Mouse (Mus musculus) stomach, postnatal 0 days (tissue): ENCODE results near the gene Rps6ka5. TPM values are rescaled to one million over a fixed set of nuclear protein-coding genes. Genes with fewer than 3 reads are reported as not detected.
A peak's percentile ranks its signal among the peaks of the same experiment; 100 is the strongest.

Experiments used
- ATAC-seq: fragments of 200-750 bp; cut with Nextera tagmentation; 2 replicates; pipeline ENCODE4 v1.8.0; 2017; ENCODE audit not compliant: low FRiP score, low TSS enrichment
- DNase-seq: peaks from one replicate; pipeline ENCODE4 v3.0.0-alpha.2; 2016; ENCODE audit warnings: low spot score
- H3K27ac ChIP-seq: fragments of 300-500 bp; sonication (generic); replicated peaks from 2 replicates; pipeline ENCODE4 v1.5.1; 2014; ENCODE audit warnings: mild to moderate bottlenecking, control low read depth
- H3K27me3 ChIP-seq: fragments of 300-500 bp; sonication (generic); 2 replicates; pipeline ENCODE4 v1.6.1; 2014; ENCODE audit warnings: low read length; ENCODE audit not compliant: control insufficient read depth, insufficient read depth
- H3K36me3 ChIP-seq: fragments of 300-500 bp; sonication (generic); 2 replicates; pipeline ENCODE4 v1.6.1; 2014; ENCODE audit warnings: low read length, mixed read lengths; ENCODE audit not compliant: control insufficient read depth, insufficient read depth
- H3K4me1 ChIP-seq: fragments of 300-500 bp; sonication (generic); replicated peaks from 2 replicates; pipeline ENCODE4 v1.6.1; 2014; ENCODE audit warnings: antibody characterized with exemption; ENCODE audit not compliant: control insufficient read depth, insufficient read depth
- H3K4me2 ChIP-seq: fragments of 300-500 bp; sonication (generic); replicated peaks from 2 replicates; pipeline ENCODE4 v1.6.1; 2014; ENCODE audit warnings: low read depth, mild to moderate bottlenecking, control low read depth, moderate library complexity
- H3K4me3 ChIP-seq: fragments of 300-500 bp; sonication (generic); 2 replicates; pipeline ENCODE4 v1.5.1; 2014; ENCODE audit warnings: low read depth, low read length, control low read depth
- H3K9ac ChIP-seq: fragments of 300-500 bp; sonication (generic); 2 replicates; pipeline ENCODE4 v1.6.1; 2014; ENCODE audit warnings: mild to moderate bottlenecking, low read length, control low read depth, mixed read lengths
- H3K9me3 ChIP-seq: fragments of 300-500 bp; sonication (generic); 2 replicates; pipeline ENCODE4 v1.6.1; 2016; ENCODE audit warnings: low read length; ENCODE audit not compliant: control insufficient read depth
- CTCF ChIP-seq: IDR thresholded peaks from 2 replicates; pipeline ENCODE4 v1.5.1; 2016; ENCODE audit warnings: antibody characterized with exemption, low read depth, mild to moderate bottlenecking, moderate library complexity
- EP300 ChIP-seq: optimal IDR thresholded peaks from 2 replicates; pipeline ENCODE3; 2016; ENCODE audit warnings: antibody characterized with exemption
- WGBS: fragments of 180-500 bp; shearing (Covaris S2); extraction: QIAGEN DNeasy Blood & Tissue Kit; methylation state at CpG from one replicate; pipeline ENCODE4 v1.1.7; 2014; 5-methylcytosine and 5-hydroxymethylcytosine counted together
- polyA plus RNA-seq: library from polyadenylated mRNA; unstranded; fragments of >200 nt; fragmentation: Nextera tagmentation; extraction: Ambion mirVana; gene quantifications from 2 replicates; pipeline ENCODE4 v1.2.1, GENCODE M21; 2015

Rps6ka5 gene
- polyA plus RNA-seq, 1 experiment from 2014 or later: 1.4 TPM

DNA sequence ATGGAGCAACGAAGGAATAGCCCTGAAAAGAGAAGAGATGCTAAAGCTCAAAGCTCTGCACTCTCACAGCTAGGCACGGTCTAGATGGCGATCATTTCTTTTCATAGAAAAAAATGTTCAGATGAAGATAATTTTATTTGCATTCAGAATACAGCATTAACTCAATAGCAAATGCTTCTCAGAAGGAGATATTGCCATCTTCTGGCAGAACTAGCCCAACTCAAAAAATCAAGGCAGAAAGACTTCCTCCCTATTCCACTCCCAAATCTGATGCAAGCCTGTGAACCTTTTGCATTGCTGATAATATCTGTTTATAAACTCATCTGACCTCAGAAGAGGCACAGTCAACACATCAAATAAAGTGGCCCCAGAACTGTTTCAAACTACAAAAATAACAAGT, 151.0 kb downstream of the Rps6ka5 start:
- H3K27me3 ChIP-seq: no peaks in the 10 kb centered on the region
- DNase-seq (no peak), ATAC-seq (no peak)
- 81% methylated on average over 3 of the region's 3 CpGs for WGBS
- TF ChIP-seq EP300 (no peak), CTCF (peak; percentile 50)
- no peaks in the 10 kb centered on the region for H3K4me1 ChIP-seq
- H3K9me3 ChIP-seq: no peaks in the 10 kb centered on the region
- H3K4me2 ChIP-seq: no peak overlapping the region
- H3K36me3 ChIP-seq: no peaks in the 10 kb centered on the region
- H3K9ac ChIP-seq: no peak overlapping the region
- H3K27ac ChIP-seq: no peak overlapping the region
- H3K4me3 ChIP-seq: no peak overlapping the region

DNA sequence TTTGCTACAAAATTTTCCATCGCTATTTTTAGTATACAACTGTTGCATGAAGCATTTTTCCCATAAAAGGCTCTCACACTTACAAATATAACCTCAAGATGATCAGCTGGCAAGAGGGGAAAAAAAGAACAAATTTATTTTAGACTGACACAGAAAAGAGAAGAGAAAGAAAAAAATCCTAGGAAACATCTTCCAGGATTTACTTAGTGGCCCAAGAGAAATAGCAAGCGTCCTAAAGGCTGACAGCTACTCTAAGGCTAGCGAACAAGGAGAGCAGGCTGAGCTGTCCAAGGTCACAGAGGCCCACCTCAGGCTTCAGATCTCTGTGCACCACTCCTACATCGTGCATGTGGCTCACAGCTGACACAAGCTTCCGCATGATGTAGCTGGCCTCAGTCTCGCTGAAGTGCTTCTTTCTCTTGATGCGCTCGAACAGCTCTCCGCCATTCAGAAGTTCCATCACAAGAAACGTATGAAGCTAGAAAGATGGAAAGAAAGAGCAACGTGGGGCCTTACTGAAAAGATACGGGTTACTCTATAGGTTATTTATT, 156.2 kb downstream of the Rps6ka5 start:
- Histone ChIP-seq H3K9me3 (no peaks in the 10 kb centered on the region), H3K4me1 (no peaks in the 10 kb centered on the region), H3K4me3 (no peak overlapping the region), H3K4me2 (no peak overlapping the region), H3K9ac (no peak overlapping the region), H3K27me3 (no peaks in the 10 kb centered on the region), H3K36me3 (no peaks in the 10 kb centered on the region), H3K27ac (no peak overlapping the region)
- DNase-seq (no peak), ATAC-seq (no peak)
- TF ChIP-seq CTCF (no peak), EP300 (no peak)
- WGBS: 80% methylated on average over 12 of the region's 12 CpGs

DNA sequence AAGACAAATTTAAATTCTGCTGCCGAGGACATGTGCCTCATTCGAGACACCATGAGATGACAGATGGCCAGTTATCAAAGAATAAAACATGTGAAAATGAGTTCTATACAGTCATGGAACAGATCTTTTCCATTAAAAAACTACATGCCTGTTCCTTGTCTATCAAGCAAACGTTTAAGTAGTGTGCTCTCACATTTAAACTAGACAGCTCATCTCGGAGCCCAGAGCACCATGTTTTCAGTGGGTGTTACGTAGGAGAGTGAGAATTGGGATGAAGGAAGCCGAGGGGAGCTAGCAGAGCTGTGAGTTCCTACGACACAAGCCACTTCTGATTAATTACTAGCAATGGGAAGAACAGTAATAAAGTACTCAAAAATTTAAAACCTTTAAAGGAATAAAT, 158.0 kb downstream of the Rps6ka5 start:
- WGBS: 87% methylated on average over 7 of the region's 7 CpGs
- no peaks in the 10 kb centered on the region for H3K9me3 ChIP-seq
- H3K36me3 ChIP-seq: no peaks in the 10 kb centered on the region
- DNase-seq: no peak
- no peak overlapping the region for H3K9ac ChIP-seq
- H3K4me3 ChIP-seq: no peak overlapping the region
- no peak overlapping the region for H3K27ac ChIP-seq
- H3K4me1 ChIP-seq: no peaks in the 10 kb centered on the region
- no peak for ATAC-seq
- H3K4me2 ChIP-seq: no peak overlapping the region
- TF ChIP-seq EP300 (no peak), CTCF (no peak)
- no peaks in the 10 kb centered on the region for H3K27me3 ChIP-seq

DNA sequence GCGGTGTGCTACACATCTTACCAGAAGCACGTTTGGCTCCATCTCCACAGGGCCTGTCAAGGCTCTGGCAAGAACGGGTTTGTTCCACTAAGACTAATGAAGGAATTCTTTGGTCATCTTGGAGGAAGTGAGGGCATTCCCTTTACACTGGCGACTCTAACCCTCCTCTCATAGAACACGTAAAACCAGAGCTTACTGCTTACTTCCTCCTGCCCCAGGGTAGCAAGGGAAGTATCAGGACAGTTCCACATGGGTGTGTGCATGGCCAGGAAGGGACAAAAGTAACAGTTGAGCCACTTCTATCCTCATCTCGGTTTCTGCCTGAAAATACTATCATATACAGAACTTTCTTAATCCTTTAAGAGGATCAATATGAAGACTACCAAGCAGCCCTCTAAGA, 158.7 kb downstream of the Rps6ka5 start:
- H3K4me3 ChIP-seq: no peak overlapping the region
- DNase-seq (no peak), ATAC-seq (no peak)
- 63% methylated on average over 6 of the region's 6 CpGs for WGBS
- no peaks in the 10 kb centered on the region for H3K9me3 ChIP-seq
- H3K36me3 ChIP-seq: no peaks in the 10 kb centered on the region
- no peaks in the 10 kb centered on the region for H3K27me3 ChIP-seq
- H3K4me1 ChIP-seq: no peaks in the 10 kb centered on the region
- no peak overlapping the region for H3K27ac ChIP-seq
- no peak overlapping the region for H3K4me2 ChIP-seq
- TF ChIP-seq CTCF (no peak), EP300 (no peak)
- no peak overlapping the region for H3K9ac ChIP-seq

DNA sequence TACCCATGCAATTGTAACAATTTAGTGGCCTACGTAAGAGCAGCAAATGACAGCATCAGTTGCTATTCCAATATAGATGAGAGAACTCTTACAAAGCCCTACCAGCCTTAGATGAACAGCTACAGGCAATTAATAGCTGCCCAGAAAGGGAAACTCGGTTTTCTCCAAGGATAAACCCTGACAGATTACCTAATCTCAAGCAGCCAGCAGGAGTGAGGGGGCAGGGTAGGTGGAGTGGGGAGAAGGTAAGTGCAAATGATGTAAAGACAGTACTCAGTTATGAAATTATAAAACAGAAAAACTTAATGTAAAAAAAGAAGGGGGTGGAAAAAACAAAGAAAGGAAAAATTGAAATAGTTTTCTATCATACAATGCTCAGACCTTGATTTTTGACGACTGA, 159.2 kb downstream of the Rps6ka5 start:
- H3K36me3 ChIP-seq: no peaks in the 10 kb centered on the region
- no peak for DNase-seq
- H3K4me1 ChIP-seq: no peaks in the 10 kb centered on the region
- 72% methylated on average over 3 of the region's 3 CpGs for WGBS
- no peak overlapping the region for H3K4me3 ChIP-seq
- TF ChIP-seq EP300 (no peak), CTCF (no peak)
- H3K27ac ChIP-seq: no peak overlapping the region
- no peak for ATAC-seq
- no peak overlapping the region for H3K4me2 ChIP-seq
- H3K27me3 ChIP-seq: no peaks in the 10 kb centered on the region
- H3K9ac ChIP-seq: no peak overlapping the region
- no peaks in the 10 kb centered on the region for H3K9me3 ChIP-seq

DNA sequence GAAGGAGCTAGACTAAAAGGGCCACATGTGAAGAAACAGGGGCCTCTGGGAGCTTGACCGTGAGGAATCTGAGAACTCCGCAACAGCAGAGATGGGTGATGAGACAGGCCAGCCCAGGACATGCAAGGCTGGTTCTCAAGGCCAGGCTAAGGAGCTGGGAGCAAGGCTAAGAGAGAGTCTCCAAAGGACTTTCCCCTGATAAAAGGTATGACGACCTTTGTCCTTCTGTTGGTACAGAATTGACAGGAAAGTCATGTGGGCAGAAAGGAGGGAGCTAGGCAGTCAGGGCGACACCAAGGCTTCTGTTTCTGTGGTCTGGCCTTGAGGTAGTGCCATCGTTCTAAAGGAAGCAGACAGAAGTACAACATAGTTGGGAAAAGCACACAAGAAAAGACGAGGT, 173.1 kb downstream of the Rps6ka5 start:
- no peak for ATAC-seq
- Histone ChIP-seq H3K36me3 (no peaks in the 10 kb centered on the region; the same call in 1 of the 2 replicates), H3K4me2 (no peak overlapping the region), H3K9ac (no peak overlapping the region), H3K9me3 (no peaks in the 10 kb centered on the region), H3K4me3 (no peak overlapping the region), H3K27ac (no peak overlapping the region), H3K27me3 (no peaks in the 10 kb centered on the region), H3K4me1 (no peaks in the 10 kb centered on the region)
- TF ChIP-seq EP300: no peak
- no peak for TF ChIP-seq CTCF
- 87% methylated on average over 6 of the region's 6 CpGs for WGBS
- no peak for DNase-seq
